20 mouse cellular contexts compared by ENCODE assay signal in the genomic region with DNA sequence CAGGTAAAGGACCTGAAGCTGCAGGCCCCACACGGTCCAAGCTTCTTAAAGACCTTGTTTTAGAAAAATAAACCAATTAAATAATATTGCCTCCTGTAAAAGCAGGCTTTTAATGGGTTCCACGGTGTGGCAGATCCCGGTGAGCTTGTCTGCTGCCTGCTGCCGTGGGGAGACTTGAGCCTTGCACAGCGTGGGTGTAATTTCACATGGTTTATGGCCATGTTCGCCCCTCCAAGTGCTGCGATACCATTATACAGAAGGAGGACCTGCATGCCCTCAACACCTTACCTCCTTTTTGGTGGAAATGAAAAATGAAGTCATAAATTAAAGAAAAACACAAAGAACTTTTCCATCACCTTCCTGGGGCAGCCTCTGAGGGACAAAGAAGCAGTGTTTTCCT.
DNase-seq lines count a peak whose midpoint lies in the region; ATAC-seq lines count a peak whose summit lies in the region.
"Had no signal": no experiment of that assay in that cellular context is flagged by ENCODE, and none has a peak within 500 bp of the region (broad histone marks: within the 10 kb centered on the region; RNA-seq: fewer than 3 reads in every experiment).

No protein-coding gene starts in this region.

- H3K27me3 ChIP-seq in hindbrain, embryonic 14.5 days (ENCODE audit: control insufficient read depth, insufficient read depth, low read length) = no peaks in the 10 kb centered on the region
- H3K27me3 ChIP-seq in hindbrain, embryonic 12.5 days = no peaks in the 10 kb centered on the region
- H3K27me3 ChIP-seq in embryonic facial prominence, embryonic 10.5 days (replicated peaks; ENCODE audit: low read depth, poor library complexity, severe bottlenecking) = 0 out of 2 replicates have a peak, but pooled peaks cover 7% of the 10 kb centered on the region
- no peaks in the 10 kb centered on the region for H3K27me3 ChIP-seq in embryonic facial prominence, embryonic 12.5 days
- H3K27me3 ChIP-seq in midbrain, embryonic 15.5 days (replicated peaks) = no peaks in the 10 kb centered on the region
- H3K27me3 ChIP-seq: megakaryocyte, embryonic 14.5 days had no signal

- WGBS in hindbrain, embryonic 14.5 days = 63% methylated on average over 7 of the region's 7 CpGs
- WGBS in hindbrain, embryonic 12.5 days = 68% methylated on average over 7 of the region's 7 CpGs
- WGBS in embryonic facial prominence, embryonic 10.5 days = 76% methylated on average over 7 of the region's 7 CpGs
- WGBS in embryonic facial prominence, embryonic 12.5 days = 58% methylated on average over 7 of the region's 7 CpGs
- 68% methylated on average over 7 of the region's 7 CpGs for WGBS in midbrain, embryonic 15.5 days

- peak overlapping the region; percentile 27; the same call in 1 of the 2 replicates for H3K27ac ChIP-seq in hindbrain, embryonic 14.5 days
- H3K27ac ChIP-seq in hindbrain, embryonic 12.5 days = no peak overlapping the region
- H3K27ac ChIP-seq in embryonic facial prominence, embryonic 10.5 days (replicated peaks) = peak overlapping the region; percentile 57; the same call in 1 of the 2 replicates
- H3K27ac ChIP-seq in embryonic facial prominence, embryonic 12.5 days = 0 out of 2 replicates have a peak overlapping the region, but pooled peaks have one; percentile 17
- peak overlapping the region; percentile 39; the same call in 1 of the 2 replicates for H3K27ac ChIP-seq in midbrain, embryonic 15.5 days
- H3K27ac ChIP-seq: hindbrain, postnatal 0 days; layer of hippocampus, adult 2 months; left cerebral cortex, adult 2 months; limb, embryonic 15.5 days had no signal

- no peak overlapping the region for H3K9ac ChIP-seq in hindbrain, embryonic 14.5 days
- no peak overlapping the region for H3K9ac ChIP-seq in hindbrain, embryonic 12.5 days
- H3K9ac ChIP-seq in embryonic facial prominence, embryonic 12.5 days = no peak overlapping the region
- H3K9ac ChIP-seq in midbrain, embryonic 15.5 days = no peak overlapping the region
- H3K9ac ChIP-seq: limb, embryonic 15.5 days had no signal

- DNase-seq in hindbrain, embryonic 14.5 days (ENCODE audit: low spot score) = no peak
- no peak for DNase-seq in embryonic facial prominence, embryonic 10.5 days (ENCODE audit: low spot score)
- DNase-seq in yolk sac, embryonic 10.5 days (ENCODE audit: low spot score) = no peak
- DNase-seq in layer of hippocampus, postnatal 25 days (ENCODE audit: extremely low spot score in 1 of 2, low spot score in 1 of 2) = no peak
- DNase-seq: adrenal gland, postnatal 10 days; cerebellum, adult 2 months; gastrocnemius, postnatal 25 days; kidney, adult 18-20 months; lung, adult 2 months; retina, postnatal 1 day; thymus, adult 18-20 months had no signal

- no peak for ATAC-seq in hindbrain, embryonic 14.5 days (ENCODE audit: low FRiP score)
- ATAC-seq in hindbrain, embryonic 12.5 days (ENCODE audit: low FRiP score) = no peak
- ATAC-seq in embryonic facial prominence, embryonic 12.5 days (ENCODE audit: insufficient number of reproducible peaks, insufficient read depth, low FRiP score, low TSS enrichment) = no peak
- ATAC-seq in midbrain, embryonic 15.5 days (replicated peaks) = no peak
- ATAC-seq: hindbrain, postnatal 0 days had no signal

- peaks cover 25% of the 10 kb centered on the region for H3K4me1 ChIP-seq in hindbrain, embryonic 14.5 days (replicated peaks; ENCODE audit: control insufficient read depth, insufficient read depth, low read length)
- H3K4me1 ChIP-seq in hindbrain, embryonic 12.5 days = peaks cover 42% of the 10 kb centered on the region
- peaks cover 55% of the 10 kb centered on the region for H3K4me1 ChIP-seq in embryonic facial prominence, embryonic 10.5 days
- H3K4me1 ChIP-seq in embryonic facial prominence, embryonic 12.5 days = peaks cover 19% of the 10 kb centered on the region
- H3K4me1 ChIP-seq in midbrain, embryonic 15.5 days = peaks cover 29% of the 10 kb centered on the region

- no peak overlapping the region for H3K4me3 ChIP-seq in hindbrain, embryonic 14.5 days (replicated peaks; ENCODE audit: low read length)
- H3K4me3 ChIP-seq in hindbrain, embryonic 12.5 days = no peak overlapping the region
- no peak overlapping the region for H3K4me3 ChIP-seq in embryonic facial prominence, embryonic 10.5 days
- no peak overlapping the region for H3K4me3 ChIP-seq in embryonic facial prominence, embryonic 12.5 days
- H3K4me3 ChIP-seq in midbrain, embryonic 15.5 days = no peak overlapping the region
- H3K4me3 ChIP-seq: layer of hippocampus, adult 2 months; left cerebral cortex, adult 2 months; limb, embryonic 15.5 days; megakaryocyte, embryonic 14.5 days had no signal

- no peaks in the 10 kb centered on the region for H3K36me3 ChIP-seq in hindbrain, embryonic 14.5 days (replicated peaks; ENCODE audit: control insufficient read depth, insufficient read depth)
- H3K36me3 ChIP-seq in hindbrain, embryonic 12.5 days = no peaks in the 10 kb centered on the region
- no peaks in the 10 kb centered on the region for H3K36me3 ChIP-seq in embryonic facial prominence, embryonic 10.5 days (replicated peaks)
- H3K36me3 ChIP-seq in embryonic facial prominence, embryonic 12.5 days = no peaks in the 10 kb centered on the region
- no peaks in the 10 kb centered on the region for H3K36me3 ChIP-seq in midbrain, embryonic 15.5 days (replicated peaks)
- H3K36me3 ChIP-seq: limb, embryonic 15.5 days had no signal

- no peak overlapping the region for H3K4me2 ChIP-seq in hindbrain, embryonic 14.5 days (replicated peaks)
- H3K4me2 ChIP-seq in hindbrain, embryonic 12.5 days (replicated peaks) = no peak overlapping the region
- H3K4me2 ChIP-seq in embryonic facial prominence, embryonic 12.5 days (replicated peaks) = no peak overlapping the region
- H3K4me2 ChIP-seq in midbrain, embryonic 15.5 days = no peak overlapping the region
- H3K4me2 ChIP-seq: limb, embryonic 15.5 days had no signal

- H3K9me3 ChIP-seq in hindbrain, embryonic 14.5 days (ENCODE audit: control insufficient read depth, low read length) = no peaks in the 10 kb centered on the region
- no peaks in the 10 kb centered on the region for H3K9me3 ChIP-seq in hindbrain, embryonic 12.5 days (replicated peaks)
- no peaks in the 10 kb centered on the region for H3K9me3 ChIP-seq in embryonic facial prominence, embryonic 10.5 days
- H3K9me3 ChIP-seq in embryonic facial prominence, embryonic 12.5 days = no peaks in the 10 kb centered on the region
- H3K9me3 ChIP-seq in midbrain, embryonic 15.5 days = no peaks in the 10 kb centered on the region
- H3K9me3 ChIP-seq: G1E; limb, embryonic 15.5 days; megakaryocyte, embryonic 14.5 days had no signal
